Mouse (Mus musculus): Measurements from ENCODE around the gene Zfp420. TPM values are rescaled to one million over a fixed set of nuclear protein-coding genes. Genes with fewer than 3 reads are reported as not detected.
"Not testable (repeated sequence)": the region's sequence is repeated elsewhere in the genome, so short reads cannot be mapped to it uniquely, and the experiment has no call there.

The Zfp420 gene
- polyA plus RNA-seq, 1 experiment, result 5.3 TPM

DNA sequence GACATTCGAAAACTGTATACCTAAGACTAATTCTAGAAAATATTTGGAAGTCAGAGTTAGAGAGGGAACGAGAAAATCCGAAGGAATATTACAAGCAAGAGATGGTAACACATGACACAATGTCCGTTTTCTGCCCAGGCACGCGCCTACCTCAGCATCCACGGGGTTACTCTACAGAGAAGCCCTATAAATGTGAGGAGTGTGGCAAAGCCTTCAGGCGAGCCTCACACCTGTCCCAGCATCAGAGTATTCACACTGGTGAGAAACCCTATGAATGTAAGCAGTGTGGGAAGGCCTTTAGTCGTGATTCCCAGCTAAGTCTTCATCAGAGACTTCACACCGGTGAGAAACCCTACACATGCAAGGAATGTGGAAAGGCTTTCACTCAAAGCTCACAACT, 14.5 kb downstream of the Zfp420 start:
- Histone ChIP-seq H3K4me1 (ENCODE audit: control insufficient read depth, insufficient read depth, low read length) (no peaks in the 10 kb centered on the region), H3K4me3 (replicated peaks; ENCODE audit: control insufficient read depth, low read depth, low read length) (no peak overlapping the region), H3K27ac (ENCODE audit: control insufficient read depth, insufficient read depth, low read depth, low read length, poor library complexity) (no peak overlapping the region)
- TF ChIP-seq POLR2A (IDR thresholded peaks at IDR 0.05; ENCODE audit: borderline replicate concordance, control insufficient read depth, low read depth, low read length) (no peak), CTCF (IDR thresholded peaks at IDR 0.05; ENCODE audit: control insufficient read depth, insufficient read depth, low read length) (no peak)
- WGBS, result 87% methylated on average over 10 of the region's 10 CpGs

DNA sequence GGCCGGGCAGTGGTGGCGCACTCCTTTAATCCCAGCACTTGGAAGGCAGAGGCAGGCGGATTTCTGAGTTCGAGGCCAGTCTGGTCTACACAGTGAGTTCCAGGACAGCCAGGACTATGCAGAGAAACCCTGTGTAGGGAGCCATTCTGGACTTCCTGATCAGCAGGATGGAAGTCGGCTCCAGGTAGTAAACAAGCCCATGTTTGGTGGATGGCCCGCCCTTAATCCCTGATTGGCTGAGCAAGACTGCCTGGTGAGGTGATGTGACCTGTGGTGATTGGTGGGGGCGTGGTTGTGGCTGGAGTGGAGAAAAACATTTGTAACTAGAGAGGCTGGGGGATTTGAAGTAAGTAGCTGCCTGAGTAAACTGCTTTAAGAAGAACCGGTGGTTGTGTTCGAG, 17.8 kb downstream of the Zfp420 start:
- H3K27ac ChIP-seq (ENCODE audit: control insufficient read depth, insufficient read depth, low read depth, low read length, poor library complexity); H3K4me1 ChIP-seq (ENCODE audit: control insufficient read depth, insufficient read depth, low read length); H3K4me3 ChIP-seq (replicated peaks; ENCODE audit: control insufficient read depth, low read depth, low read length): not testable (repeated sequence)
- 86% methylated on average over 9 of the region's 9 CpGs for WGBS

DNA sequence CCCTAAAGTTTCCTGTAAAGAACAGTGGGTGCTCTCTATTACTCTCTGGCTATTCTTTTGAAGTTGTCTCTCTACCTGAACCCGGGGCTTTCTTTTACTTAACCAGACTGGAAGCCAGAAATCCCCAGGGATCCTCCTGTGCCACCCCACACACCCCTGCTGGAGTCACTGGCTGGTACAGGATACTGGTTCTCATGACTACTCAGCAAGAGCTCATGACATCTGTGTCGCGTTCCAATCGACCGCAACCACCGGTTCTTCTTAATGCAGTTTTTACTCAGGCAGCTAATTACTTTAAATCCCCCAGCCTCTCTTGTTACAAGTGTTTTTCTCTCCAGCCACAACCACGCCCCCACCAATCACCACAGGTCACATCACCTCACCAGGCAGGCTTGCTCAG, 20.3 kb downstream of the Zfp420 start:
- 77% methylated on average over 7 of the region's 7 CpGs for WGBS
- Histone ChIP-seq H3K27ac (ENCODE audit: control insufficient read depth, insufficient read depth, low read depth, low read length, poor library complexity) (no peak overlapping the region), H3K4me3 (replicated peaks; ENCODE audit: control insufficient read depth, low read depth, low read length) (no peak overlapping the region), H3K4me1 (ENCODE audit: control insufficient read depth, insufficient read depth, low read length) (no peaks in the 10 kb centered on the region)
- no peak for TF ChIP-seq POLR2A (IDR thresholded peaks at IDR 0.05; ENCODE audit: borderline replicate concordance, control insufficient read depth, low read depth, low read length)
- TF ChIP-seq CTCF (IDR thresholded peaks at IDR 0.05; ENCODE audit: control insufficient read depth, insufficient read depth, low read length), result no peak

DNA sequence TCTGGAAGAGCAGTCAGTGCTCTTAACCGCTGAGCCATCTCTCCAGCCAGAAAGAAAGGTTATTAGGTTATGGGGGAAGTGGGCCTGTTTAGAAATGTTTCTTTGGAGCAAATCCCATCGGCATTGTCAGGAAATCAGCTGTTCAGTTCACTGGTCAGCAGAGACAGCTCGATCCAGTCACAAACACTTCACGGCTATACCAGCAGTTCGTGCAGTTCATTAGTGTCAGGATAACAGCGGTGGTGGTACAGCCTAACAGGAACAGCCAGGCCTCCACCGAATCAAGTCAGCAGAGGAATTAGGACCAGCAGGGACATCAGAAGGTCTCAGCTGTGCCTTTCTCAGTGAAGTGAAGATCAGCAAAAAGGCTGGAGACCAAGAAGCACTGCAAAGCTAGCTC, 21.1 kb downstream of the Zfp420 start:
- WGBS, result 83% methylated on average over 7 of the region's 7 CpGs
- no peak overlapping the region for H3K27ac ChIP-seq (ENCODE audit: control insufficient read depth, insufficient read depth, low read depth, low read length, poor library complexity)
- TF ChIP-seq CTCF (IDR thresholded peaks at IDR 0.05; ENCODE audit: control insufficient read depth, insufficient read depth, low read length) (no peak), POLR2A (IDR thresholded peaks at IDR 0.05; ENCODE audit: borderline replicate concordance, control insufficient read depth, low read depth, low read length) (no peak)
- H3K4me1 ChIP-seq (ENCODE audit: control insufficient read depth, insufficient read depth, low read length), result no peaks in the 10 kb centered on the region
- no peak overlapping the region for H3K4me3 ChIP-seq (replicated peaks; ENCODE audit: control insufficient read depth, low read depth, low read length)

DNA sequence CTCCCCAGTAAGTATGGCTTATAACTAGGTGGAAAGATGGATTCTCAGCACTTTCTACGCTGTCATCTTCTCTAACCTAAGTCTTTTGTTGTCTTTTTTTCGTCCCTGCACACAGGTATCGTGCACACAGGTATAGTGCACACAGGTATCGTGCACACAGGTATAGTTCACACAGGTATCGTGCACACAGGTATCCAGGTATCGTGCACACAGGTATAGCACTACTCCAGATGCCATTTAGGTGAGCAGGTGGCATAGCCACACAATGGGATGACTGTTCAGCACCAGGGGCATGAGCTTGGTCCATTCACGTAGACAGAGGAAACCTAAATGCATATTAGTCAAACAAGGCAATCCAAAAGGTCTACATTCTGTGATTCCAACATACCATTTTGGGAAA, 30.7 kb downstream of the Zfp420 start:
- Histone ChIP-seq H3K4me1 (ENCODE audit: control insufficient read depth, insufficient read depth, low read length) (no peaks in the 10 kb centered on the region), H3K27ac (ENCODE audit: control insufficient read depth, insufficient read depth, low read depth, low read length, poor library complexity) (no peak overlapping the region), H3K4me3 (replicated peaks; ENCODE audit: control insufficient read depth, low read depth, low read length) (no peak overlapping the region)
- TF ChIP-seq POLR2A (IDR thresholded peaks at IDR 0.05; ENCODE audit: borderline replicate concordance, control insufficient read depth, low read depth, low read length) (no peak), CTCF (IDR thresholded peaks at IDR 0.05; ENCODE audit: control insufficient read depth, insufficient read depth, low read length) (no peak)
- 88% methylated on average over 7 of the region's 7 CpGs for WGBS

DNA sequence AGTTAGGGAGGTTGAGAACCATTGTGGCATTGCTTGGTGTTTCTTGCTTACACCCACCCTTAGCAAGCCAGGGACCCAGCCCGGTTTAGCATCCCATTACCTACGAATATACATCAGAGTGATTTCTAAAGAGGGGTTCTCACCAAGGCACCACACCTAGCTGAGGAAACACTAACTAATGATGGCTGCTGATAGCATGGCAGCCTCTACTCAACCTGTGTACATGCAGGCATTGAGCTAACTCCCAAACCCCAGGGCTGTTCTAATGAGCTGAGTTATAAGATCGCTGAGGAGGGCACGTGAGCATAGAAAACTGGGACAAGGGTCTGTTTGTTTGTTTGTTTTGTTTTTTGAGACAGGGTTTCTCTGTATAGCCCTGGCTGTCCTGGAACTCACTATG, 33.0 kb downstream of the Zfp420 start:
- Histone ChIP-seq H3K4me1 (ENCODE audit: control insufficient read depth, insufficient read depth, low read length) (no peaks in the 10 kb centered on the region), H3K4me3 (replicated peaks; ENCODE audit: control insufficient read depth, low read depth, low read length) (no peak overlapping the region), H3K27ac (ENCODE audit: control insufficient read depth, insufficient read depth, low read depth, low read length, poor library complexity) (no peak overlapping the region)
- TF ChIP-seq POLR2A (IDR thresholded peaks at IDR 0.05; ENCODE audit: borderline replicate concordance, control insufficient read depth, low read depth, low read length) (no peak), CTCF (IDR thresholded peaks at IDR 0.05; ENCODE audit: control insufficient read depth, insufficient read depth, low read length) (no peak)
- WGBS, result 85% methylated on average over 4 of the region's 4 CpGs

DNA sequence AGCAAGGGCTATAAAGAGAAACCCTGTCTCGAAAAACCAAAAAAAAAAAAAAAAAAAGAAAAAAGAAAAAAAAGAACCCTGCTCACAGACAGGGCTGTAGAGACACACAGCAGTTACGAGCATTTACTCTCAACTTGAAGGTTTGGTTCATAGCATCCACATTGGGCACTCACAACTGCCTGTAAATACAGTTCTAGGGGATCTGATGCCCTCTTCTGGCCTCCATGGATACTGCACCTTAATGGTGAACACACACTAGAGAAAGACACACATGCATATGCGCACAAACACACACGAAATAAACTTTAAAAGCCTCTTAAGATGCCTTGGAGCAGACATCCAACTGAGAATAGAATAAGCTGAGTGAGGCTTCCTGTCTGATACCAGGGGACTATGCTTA, 38.6 kb downstream of the Zfp420 start:
- H3K4me3 ChIP-seq (replicated peaks; ENCODE audit: control insufficient read depth, low read depth, low read length), result no peak overlapping the region
- 75% methylated on average over 4 of the region's 4 CpGs for WGBS
- no peak overlapping the region for H3K27ac ChIP-seq (ENCODE audit: control insufficient read depth, insufficient read depth, low read depth, low read length, poor library complexity)
- TF ChIP-seq CTCF (IDR thresholded peaks at IDR 0.05; ENCODE audit: control insufficient read depth, insufficient read depth, low read length), result no peak
- no peak for TF ChIP-seq POLR2A (IDR thresholded peaks at IDR 0.05; ENCODE audit: borderline replicate concordance, control insufficient read depth, low read depth, low read length)
- H3K4me1 ChIP-seq (ENCODE audit: control insufficient read depth, insufficient read depth, low read length), result no peaks in the 10 kb centered on the region

DNA sequence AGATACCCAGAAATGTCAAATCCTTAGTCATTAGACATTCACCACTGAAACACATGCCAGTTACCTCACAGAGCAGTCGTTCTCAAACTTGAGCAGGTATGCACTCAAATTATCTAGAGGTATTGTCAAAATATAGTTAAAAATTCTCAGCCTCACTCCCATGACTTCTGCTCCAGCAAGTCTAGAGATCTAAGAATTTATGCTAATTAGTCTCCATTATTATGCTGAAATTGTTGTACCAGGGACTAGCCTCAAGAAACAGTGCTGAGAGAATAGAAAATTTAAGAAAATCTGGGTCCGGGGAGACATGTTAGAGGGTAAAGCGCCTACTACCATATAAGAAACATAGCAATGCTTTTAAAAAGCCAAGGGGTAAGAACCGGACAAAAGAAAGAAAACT, 44.3 kb downstream of the Zfp420 start:
- peaks cover 1% of the 10 kb centered on the region; the same call in 1 of the 2 replicates for H3K4me1 ChIP-seq (ENCODE audit: control insufficient read depth, insufficient read depth, low read length)
- H3K27ac ChIP-seq (ENCODE audit: control insufficient read depth, insufficient read depth, low read depth, low read length, poor library complexity), result no peak overlapping the region
- no peak for TF ChIP-seq POLR2A (IDR thresholded peaks at IDR 0.05; ENCODE audit: borderline replicate concordance, control insufficient read depth, low read depth, low read length)
- no peak for TF ChIP-seq CTCF (IDR thresholded peaks at IDR 0.05; ENCODE audit: control insufficient read depth, insufficient read depth, low read length)
- WGBS, result 88% methylated on average over 4 of the region's 4 CpGs
- no peak overlapping the region for H3K4me3 ChIP-seq (replicated peaks; ENCODE audit: control insufficient read depth, low read depth, low read length)

DNA sequence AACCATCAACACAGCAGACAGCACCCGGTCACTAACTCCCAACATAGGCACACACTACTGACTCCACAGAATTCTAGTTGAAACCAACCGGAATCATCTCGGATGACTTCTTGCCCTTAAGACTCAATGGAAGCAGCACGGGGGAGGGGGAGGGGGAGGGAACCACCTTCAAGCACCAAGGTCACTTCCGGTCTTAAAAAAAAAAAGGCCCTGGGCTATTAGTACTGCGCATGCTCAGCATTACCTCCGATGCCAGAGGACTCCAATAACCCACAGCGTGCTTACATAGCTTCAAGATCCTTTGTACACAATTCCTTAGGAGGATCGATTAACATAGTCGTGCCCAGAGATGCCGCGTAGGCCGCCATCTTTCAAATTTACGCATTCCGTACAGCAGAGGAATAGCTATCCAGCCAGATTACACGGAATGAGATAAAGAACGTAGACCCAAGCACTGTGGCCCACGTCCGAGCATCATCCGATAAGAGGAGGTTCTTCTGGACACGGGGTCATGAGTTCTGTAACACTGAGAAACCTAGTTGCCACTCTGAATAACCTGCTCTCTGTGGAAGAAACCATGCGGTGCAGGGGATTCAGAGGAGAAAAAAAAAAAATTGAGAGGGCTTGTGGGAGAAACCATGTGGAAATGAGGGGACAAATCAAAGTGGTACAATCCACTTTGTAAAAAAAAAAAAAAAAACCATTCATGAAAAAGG, 46.3 kb downstream of the Zfp420 start, which contains the start of gene Zfp27:
TSS of gene Zfp27 (minus strand) at position 607 of the 716 bp plus-strand sequence.
- WGBS, result under 1% methylated on average over 22 of the region's 22 CpGs
- Histone ChIP-seq H3K4me3 (replicated peaks; ENCODE audit: control insufficient read depth, low read depth, low read length) (peak within 1 kb of the TSS; percentile 78), H3K27ac (ENCODE audit: control insufficient read depth, insufficient read depth, low read depth, low read length, poor library complexity) (peak within 1 kb of the TSS; percentile 4; the same call in 1 of the 2 replicates), H3K4me1 (ENCODE audit: control insufficient read depth, insufficient read depth, low read length) (peaks cover 1% of the 10 kb centered on the region; the same call in 1 of the 2 replicates)
- TF ChIP-seq POLR2A (IDR thresholded peaks at IDR 0.05; ENCODE audit: borderline replicate concordance, control insufficient read depth, low read depth, low read length), result no peak
